Mouse (Mus musculus): ENCODE measurements around the gene St3gal6. TPM values are rescaled to one million over a fixed set of nuclear protein-coding genes. Genes with fewer than 3 reads are reported as not detected.

St3gal6 gene
- total and polyA plus RNA-seq, 2 experiments from 2014 or later = 7.9 to 14.7 TPM

- 67% methylated on average over 9 of the region's 9 CpGs for WGBS
- H3K27ac ChIP-seq (ENCODE audit: low read depth) = peak overlapping the region; percentile 91; the same call in 1 of the 2 replicates
- DNase-seq (ENCODE audit: low spot score) (no peak), ATAC-seq (ENCODE audit: insufficient read depth, low read depth) (no peak)
- no peaks in the 10 kb centered on the region for H3K27me3 ChIP-seq (ENCODE audit: control insufficient read depth, insufficient read depth, low read length)
- H3K36me3 ChIP-seq (replicated peaks; ENCODE audit: control insufficient read depth, insufficient read depth, low read length) = no peaks in the 10 kb centered on the region
- no peaks in the 10 kb centered on the region for H3K9me3 ChIP-seq (replicated peaks; ENCODE audit: control insufficient read depth, low read length)
- H3K4me2 ChIP-seq (ENCODE audit: low read depth, low read length) = no peak overlapping the region
- TF ChIP-seq EP300 (IDR thresholded peaks at IDR 0.05; ENCODE audit: low read depth) (no peak), CTCF (IDR thresholded peaks at IDR 0.05; ENCODE audit: low read depth) (peak; percentile 42)
- no peak overlapping the region for H3K9ac ChIP-seq (replicated peaks; ENCODE audit: low read depth, low read length)
- peaks cover 26% of the 10 kb centered on the region; the same call in 1 of the 2 replicates for H3K4me1 ChIP-seq (ENCODE audit: control insufficient read depth, insufficient read depth)
- H3K4me3 ChIP-seq (ENCODE audit: low read depth, low read length) = no peak overlapping the region
These were observed 9.5 kb downstream of the St3gal6 start for GRCm38 (mm10) chr16:58514565-58514964.

- no peaks in the 10 kb centered on the region for H3K9me3 ChIP-seq (replicated peaks; ENCODE audit: control insufficient read depth, low read length)
- ATAC-seq (ENCODE audit: insufficient read depth, low read depth) = no peak
- TF ChIP-seq CTCF (IDR thresholded peaks at IDR 0.05; ENCODE audit: low read depth) = no peak
- no peak for TF ChIP-seq EP300 (IDR thresholded peaks at IDR 0.05; ENCODE audit: low read depth)
- no peaks in the 10 kb centered on the region for H3K27me3 ChIP-seq (ENCODE audit: control insufficient read depth, insufficient read depth, low read length)
- 0 out of 2 replicates have a peak overlapping the region, but pooled peaks have one; percentile 11 for H3K4me2 ChIP-seq (ENCODE audit: low read depth, low read length)
- H3K27ac ChIP-seq (ENCODE audit: low read depth) = peak overlapping the region; percentile 91
- no peaks in the 10 kb centered on the region for H3K36me3 ChIP-seq (replicated peaks; ENCODE audit: control insufficient read depth, insufficient read depth, low read length)
- no peak for DNase-seq (ENCODE audit: low spot score)
- no peak overlapping the region for H3K4me3 ChIP-seq (ENCODE audit: low read depth, low read length)
- 0 out of 2 replicates have a peak overlapping the region, but pooled peaks have one; percentile 11 for H3K9ac ChIP-seq (replicated peaks; ENCODE audit: low read depth, low read length)
- 42% methylated on average over 6 of the region's 6 CpGs for WGBS
- peaks cover 26% of the 10 kb centered on the region; the same call in 1 of the 2 replicates for H3K4me1 ChIP-seq (ENCODE audit: control insufficient read depth, insufficient read depth)
These were observed 10.3 kb downstream of the St3gal6 start for GRCm38 (mm10) chr16:58513755-58514154.

DNA sequence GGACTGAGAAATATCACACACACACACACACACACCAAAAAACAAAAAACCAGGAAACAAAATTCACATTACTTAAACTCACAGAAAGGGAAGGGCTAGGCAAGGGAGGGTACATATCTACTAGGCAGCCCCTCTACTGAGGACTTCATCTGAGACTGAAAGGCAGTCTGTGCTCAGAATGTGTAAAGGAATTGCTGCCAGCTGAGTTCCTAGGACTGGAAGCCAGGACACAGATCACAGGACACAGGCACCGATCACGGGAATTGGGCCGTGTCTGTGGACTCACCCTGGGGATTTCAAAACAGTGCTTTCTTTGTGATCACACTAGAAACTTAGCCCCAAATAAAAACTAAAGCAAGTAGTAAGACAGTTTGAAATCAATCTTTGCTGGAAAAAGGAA is 11.2 kb downstream of the St3gal6 start:
- Histone ChIP-seq H3K9ac (replicated peaks; ENCODE audit: low read depth, low read length) (peak overlapping the region; percentile 11; the same call in 1 of the 2 replicates), H3K9me3 (replicated peaks; ENCODE audit: control insufficient read depth, low read length) (no peaks in the 10 kb centered on the region), H3K27ac (ENCODE audit: low read depth) (peak overlapping the region; percentile 91), H3K36me3 (replicated peaks; ENCODE audit: control insufficient read depth, insufficient read depth, low read length) (no peaks in the 10 kb centered on the region), H3K27me3 (ENCODE audit: control insufficient read depth, insufficient read depth, low read length) (no peaks in the 10 kb centered on the region), H3K4me3 (ENCODE audit: low read depth, low read length) (no peak overlapping the region), H3K4me1 (ENCODE audit: control insufficient read depth, insufficient read depth) (peaks cover 26% of the 10 kb centered on the region; the same call in 1 of the 2 replicates), H3K4me2 (ENCODE audit: low read depth, low read length) (peak overlapping the region; percentile 50)
- DNase-seq (ENCODE audit: low spot score) (peak; percentile 56), ATAC-seq (ENCODE audit: insufficient read depth, low read depth) (peak; percentile 74)
- WGBS = 15% methylated on average over 3 of the region's 3 CpGs
- no peak for TF ChIP-seq CTCF (IDR thresholded peaks at IDR 0.05; ENCODE audit: low read depth)
- no peak for TF ChIP-seq EP300 (IDR thresholded peaks at IDR 0.05; ENCODE audit: low read depth)

DNA sequence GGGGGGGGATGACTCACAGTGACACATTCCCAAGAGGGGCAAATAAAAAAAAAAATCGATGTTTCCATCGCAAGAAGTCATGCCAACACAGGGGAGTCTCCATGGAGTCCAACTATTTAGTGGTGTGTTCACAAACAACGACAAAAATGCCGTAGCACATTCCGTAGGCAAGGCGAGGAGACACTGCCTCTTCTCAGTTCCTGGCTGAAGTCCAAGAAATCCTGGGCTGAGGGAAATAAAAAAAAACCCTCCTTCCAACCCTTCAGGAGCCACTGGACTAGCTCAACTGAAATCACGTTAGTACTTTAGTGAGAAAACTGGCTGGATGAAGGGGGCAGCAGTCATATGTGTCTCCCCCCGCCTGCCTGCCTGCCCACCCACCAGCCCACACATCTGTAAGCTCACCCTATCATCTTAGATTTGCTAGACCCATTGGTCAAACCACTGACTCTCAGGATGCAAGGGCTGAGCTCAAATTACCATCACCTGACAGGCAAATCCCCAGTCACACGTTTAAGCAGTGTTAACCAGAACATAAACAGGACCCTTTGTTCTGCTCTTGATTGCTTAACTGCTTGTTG is 11.8 kb downstream of the St3gal6 start:
- peaks cover 26% of the 10 kb centered on the region; the same call in 1 of the 2 replicates for H3K4me1 ChIP-seq (ENCODE audit: control insufficient read depth, insufficient read depth)
- peak overlapping the region; percentile 50 for H3K4me2 ChIP-seq (ENCODE audit: low read depth, low read length)
- ATAC-seq (ENCODE audit: insufficient read depth, low read depth) = peak; percentile 78

DNA sequence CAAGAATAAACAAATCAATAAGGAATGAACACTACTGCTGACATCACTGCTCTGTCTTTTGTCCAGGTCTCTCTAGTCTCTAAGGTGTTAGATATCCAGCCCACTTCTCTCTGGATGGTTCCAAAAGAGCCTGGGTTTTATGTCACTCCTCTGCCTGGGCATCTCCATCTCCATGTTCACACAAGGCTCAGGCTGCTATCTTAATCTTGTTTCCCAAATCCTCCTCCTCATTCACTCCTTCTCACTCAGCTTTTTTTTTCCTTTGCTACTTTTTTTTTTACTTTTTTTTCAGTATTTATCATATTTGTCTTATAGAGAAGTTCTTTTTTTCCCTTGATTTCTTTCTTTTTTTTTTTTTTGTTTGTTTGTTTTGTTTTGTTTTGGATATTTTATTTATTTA is 19.1 kb downstream of the St3gal6 start:
- Histone ChIP-seq H3K9me3 (replicated peaks; ENCODE audit: control insufficient read depth, low read length) (no peaks in the 10 kb centered on the region), H3K4me1 (ENCODE audit: control insufficient read depth, insufficient read depth) (peaks cover 16% of the 10 kb centered on the region), H3K27ac (ENCODE audit: low read depth) (no peak overlapping the region), H3K4me3 (ENCODE audit: low read depth, low read length) (no peak overlapping the region), H3K36me3 (replicated peaks; ENCODE audit: control insufficient read depth, insufficient read depth, low read length) (peaks cover 16% of the 10 kb centered on the region), H3K27me3 (ENCODE audit: control insufficient read depth, insufficient read depth, low read length) (no peaks in the 10 kb centered on the region), H3K9ac (replicated peaks; ENCODE audit: low read depth, low read length) (no peak overlapping the region), H3K4me2 (ENCODE audit: low read depth, low read length) (no peak overlapping the region)
- ATAC-seq (ENCODE audit: insufficient read depth, low read depth) (no peak), DNase-seq (ENCODE audit: low spot score) (no peak)
- no peak for TF ChIP-seq CTCF (IDR thresholded peaks at IDR 0.05; ENCODE audit: low read depth)
- no peak for TF ChIP-seq EP300 (IDR thresholded peaks at IDR 0.05; ENCODE audit: low read depth)

More for the DNA sequence above, 11.8 kb downstream of the St3gal6 start:
- Histone ChIP-seq H3K9ac (replicated peaks; ENCODE audit: low read depth, low read length) (peak overlapping the region; percentile 42; the same call in 1 of the 2 replicates), H3K36me3 (replicated peaks; ENCODE audit: control insufficient read depth, insufficient read depth, low read length) (peaks cover 1% of the 10 kb centered on the region; the same call in 1 of the 2 replicates), H3K27ac (ENCODE audit: low read depth) (peak overlapping the region; percentile 91), H3K4me3 (ENCODE audit: low read depth, low read length) (peak overlapping the region; percentile 19), H3K27me3 (ENCODE audit: control insufficient read depth, insufficient read depth, low read length) (no peaks in the 10 kb centered on the region), H3K9me3 (replicated peaks; ENCODE audit: control insufficient read depth, low read length) (no peaks in the 10 kb centered on the region)
- WGBS = 7% methylated on average over 9 of the region's 9 CpGs
- DNase-seq (ENCODE audit: low spot score) = peak; percentile 80
- TF ChIP-seq CTCF (IDR thresholded peaks at IDR 0.05; ENCODE audit: low read depth) (no peak), EP300 (IDR thresholded peaks at IDR 0.05; ENCODE audit: low read depth) (no peak)

Measured in heart, postnatal 0 days (tissue).